Mouse (Mus musculus) myocyte (in vitro differentiated cells): Measurements from ENCODE around the gene Hivep2. TPM values are rescaled to one million over a fixed set of nuclear protein-coding genes. Genes with fewer than 3 reads are reported as not detected.

Source experiments
- H3K27me3 ChIP-seq: one replicate; pipeline ENCODE4 v1.6.1; 2011; ENCODE audit not compliant: control insufficient read depth, insufficient read depth, insufficient read length
- H3K36me3 ChIP-seq: one replicate; pipeline ENCODE4 v1.6.1; 2011; ENCODE audit not compliant: control insufficient read depth, insufficient read depth
- H3K4me2 ChIP-seq: one replicate; pipeline ENCODE4 v1.6.1; 2011; ENCODE audit warnings: low read depth, control low read depth
- H3K4me3 ChIP-seq: one replicate; pipeline ENCODE4 v1.5.1; 2011; ENCODE audit warnings: mild to moderate bottlenecking, control low read depth, moderate library complexity
- H3K79me2 ChIP-seq: one replicate; pipeline ENCODE4 v1.6.1; 2011; ENCODE audit not compliant: control insufficient read depth, insufficient read depth
- H3ac ChIP-seq: one replicate; pipeline ENCODE4 v1.6.1; 2011; ENCODE audit not compliant: control insufficient read depth, insufficient read length
- CEBPB ChIP-seq: IDR thresholded peaks from 2 replicates; pipeline ENCODE4 v1.6.1; 2011; ENCODE audit warnings: mild to moderate bottlenecking, moderate library complexity; ENCODE audit not compliant: poor library complexity, insufficient read depth, severe bottlenecking
- E2F4 ChIP-seq: IDR thresholded peaks from one replicate; pipeline ENCODE4 v1.6.1; 2011; ENCODE audit warnings: mild to moderate bottlenecking, control low read depth, moderate library complexity; ENCODE audit not compliant: insufficient read depth
- MAX ChIP-seq: IDR thresholded peaks from one replicate; pipeline ENCODE4 v1.6.1; 2011; ENCODE audit warnings: low read depth, mild to moderate bottlenecking, control low read depth
- MYOD1 ChIP-seq, 3 experiments: IDR thresholded peaks; one replicate each; pipeline ENCODE4 v1.6.1; 2011; ENCODE audit warnings: control low read depth in 2 of 3, low read depth in 2 of 3, mild to moderate bottlenecking in 2 of 3, moderate library complexity in 1 of 3; ENCODE audit not compliant: insufficient read length in 2 of 3, control insufficient read depth in 1 of 3
- MYOG ChIP-seq, 3 experiments: IDR thresholded peaks; one replicate each; pipeline ENCODE4 v1.6.1; 2011; ENCODE audit warnings: control low read depth in 2 of 3, low read depth in 2 of 3, mild to moderate bottlenecking in 2 of 3; ENCODE audit not compliant: insufficient read length in 2 of 3, control insufficient read depth in 1 of 3, insufficient read depth in 1 of 3
- POLR2A ChIP-seq: IDR thresholded peaks from one replicate; pipeline ENCODE4 v1.6.1; 2011; ENCODE audit warnings: low read depth, mild to moderate bottlenecking, control low read depth, moderate library complexity; ENCODE audit not compliant: insufficient read length
- POLR2AphosphoS2 ChIP-seq: IDR thresholded peaks from one replicate; pipeline ENCODE4 v1.6.1; 2011; ENCODE audit warnings: low read depth, control low read depth; ENCODE audit not compliant: insufficient read length
- REST ChIP-seq: IDR thresholded peaks from one replicate; pipeline ENCODE4 v1.6.1; 2011; ENCODE audit warnings: mild to moderate bottlenecking, control low read depth, moderate library complexity; ENCODE audit not compliant: insufficient read depth, insufficient read length
- SRF ChIP-seq: IDR thresholded peaks from one replicate; pipeline ENCODE4 v1.6.1; 2011; ENCODE audit warnings: low read depth; ENCODE audit not compliant: control insufficient read depth, insufficient read length
- TCF12 ChIP-seq: IDR thresholded peaks from one replicate; pipeline ENCODE4 v1.6.1; 2011; ENCODE audit warnings: mild to moderate bottlenecking, control low read depth; ENCODE audit not compliant: poor library complexity, insufficient read depth, severe bottlenecking
- TCF3 ChIP-seq: IDR thresholded peaks from one replicate; pipeline ENCODE4 v1.6.1; 2011; ENCODE audit warnings: low read depth, control low read depth; ENCODE audit not compliant: insufficient read length
- USF1 ChIP-seq: IDR thresholded peaks from one replicate; pipeline ENCODE4 v1.6.1; 2011; ENCODE audit warnings: low read depth, mild to moderate bottlenecking, control low read depth, moderate library complexity
- polyA plus RNA-seq: library from polyadenylated mRNA; unstranded; fragments of >200 nt; fragmentation: generic; extraction: Trizol; gene quantifications from one replicate; pipeline ENCODE4 v1.2.1, GENCODE M21; 2012; ENCODE audit warnings: missing spikeins

Hivep2 gene
- polyA plus RNA-seq, 1 experiment = 9.6 TPM

GRCm38 (mm10) chr10:14193702-14194101, 227.8 kb downstream of the Hivep2 start:
- Histone ChIP-seq H3K4me3 (no peak overlapping the region), H3K79me2 (no peaks in the 10 kb centered on the region), H3K36me3 (no peaks in the 10 kb centered on the region), H3K4me2 (no peak overlapping the region), H3K27me3 (no peaks in the 10 kb centered on the region), H3ac (no peak overlapping the region)
- TF ChIP-seq POLR2AphosphoS2 (no peak), MYOG (IDR thresholded peaks at IDR 0.05; ENCODE audit: control insufficient read depth in 1 of 3, insufficient read depth in 1 of 3, insufficient read length in 2 of 3, low read depth in 2 of 3) (no peak), TCF12 (no peak), USF1 (no peak), SRF (no peak)

DNA sequence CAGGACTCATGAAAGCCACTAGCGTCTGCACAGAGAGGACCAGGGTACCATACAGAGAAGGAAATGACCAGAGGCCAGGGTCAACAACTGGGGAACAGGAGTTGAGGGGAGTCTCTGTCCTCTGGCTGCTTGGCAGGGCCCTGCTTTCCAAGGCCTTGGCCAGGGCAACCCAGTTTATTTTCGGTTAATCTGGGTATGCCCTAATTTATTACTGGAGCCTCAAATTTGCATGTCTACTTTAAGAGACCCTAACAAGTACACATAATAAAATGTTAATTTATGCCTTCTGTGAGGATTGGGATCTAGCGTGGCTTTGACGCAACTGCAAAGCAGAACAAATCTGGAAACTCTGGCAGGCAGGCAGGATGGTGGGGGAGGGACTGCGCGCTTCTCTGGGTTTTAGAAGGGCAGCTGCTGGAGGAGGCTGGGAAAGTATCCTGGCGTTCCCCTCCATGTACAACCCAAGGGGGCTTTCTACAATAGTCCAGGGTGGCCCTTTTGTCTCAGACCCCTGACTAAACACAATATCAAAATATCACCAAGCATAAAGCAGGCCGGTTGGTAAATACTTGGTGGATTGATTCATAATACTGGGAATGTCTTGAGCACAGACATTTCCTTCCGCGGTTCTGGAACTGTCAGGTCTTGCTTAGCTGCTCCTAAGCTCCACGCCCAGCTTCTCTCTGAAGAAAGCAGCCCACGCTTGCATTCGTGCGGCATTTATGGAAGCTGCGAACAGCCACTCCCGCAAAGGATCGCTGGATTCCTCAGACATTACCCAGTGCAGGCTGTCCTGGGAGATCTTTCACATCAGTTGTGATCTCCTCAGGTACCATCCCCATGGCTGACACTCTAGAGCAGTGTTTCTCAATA, 230.1 kb downstream of the Hivep2 start:
- no peak overlapping the region for H3K4me2 ChIP-seq
- TF ChIP-seq TCF12 (no peak), E2F4 (no peak), SRF (no peak), TCF3 (no peak), MYOG (IDR thresholded peaks at IDR 0.05; ENCODE audit: control insufficient read depth in 1 of 3, insufficient read depth in 1 of 3, insufficient read length in 2 of 3, low read depth in 2 of 3) (no peak), CEBPB (no peak), MYOD1 (IDR thresholded peaks at IDR 0.05; ENCODE audit: control insufficient read depth in 1 of 3, insufficient read length in 2 of 3, low read depth in 2 of 3) (no peak), POLR2AphosphoS2 (no peak), USF1 (no peak), MAX (no peak), REST (no peak), POLR2A (no peak)
- H3ac ChIP-seq = no peak overlapping the region
- no peaks in the 10 kb centered on the region for H3K27me3 ChIP-seq
- H3K36me3 ChIP-seq = no peaks in the 10 kb centered on the region
- H3K79me2 ChIP-seq = no peaks in the 10 kb centered on the region
- no peak overlapping the region for H3K4me3 ChIP-seq

DNA sequence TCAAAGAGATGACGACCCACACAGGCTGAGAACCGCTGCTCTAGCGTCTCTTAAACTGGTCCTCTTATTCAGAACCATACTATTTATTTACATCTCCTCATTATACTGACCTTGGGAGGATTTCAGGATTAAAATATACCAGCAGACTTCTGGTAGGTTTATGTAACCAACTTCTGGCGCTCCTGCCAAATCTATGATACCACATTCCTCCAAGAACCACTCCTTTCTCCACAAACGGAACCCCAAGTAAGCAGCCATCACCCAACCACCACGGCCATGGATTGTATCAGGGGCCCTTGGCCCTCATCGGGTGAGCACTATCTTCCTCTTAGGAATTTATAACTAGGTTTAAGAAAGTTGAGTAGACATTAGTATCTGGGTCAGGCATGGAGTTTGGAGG, 230.9 kb downstream of the Hivep2 start:
- no peak overlapping the region for H3K4me3 ChIP-seq
- TF ChIP-seq REST (no peak), MYOG (IDR thresholded peaks at IDR 0.05; ENCODE audit: control insufficient read depth in 1 of 3, insufficient read depth in 1 of 3, insufficient read length in 2 of 3, low read depth in 2 of 3) (no peak)

DNA sequence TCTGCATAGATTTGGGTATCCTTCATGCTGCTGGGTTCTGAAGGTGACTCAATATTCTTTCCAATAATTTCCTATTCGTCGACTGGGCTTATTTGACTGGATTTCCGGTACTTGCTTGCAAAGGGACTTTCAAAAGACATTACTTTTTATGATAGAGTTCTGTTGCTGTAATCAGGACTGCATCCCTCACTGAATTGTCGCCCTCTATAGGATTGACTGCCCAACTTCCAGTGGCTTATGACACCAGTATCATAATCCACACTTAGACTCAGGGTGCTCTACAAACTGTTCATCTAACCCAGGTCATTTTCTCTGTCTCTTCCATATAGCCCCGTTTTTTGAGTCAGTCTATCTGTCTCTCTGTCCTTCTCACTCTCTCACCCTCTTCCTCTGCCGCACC, 231.4 kb downstream of the Hivep2 start:
- no peaks in the 10 kb centered on the region for H3K79me2 ChIP-seq
- H3K4me2 ChIP-seq = no peak overlapping the region
- H3K27me3 ChIP-seq = no peaks in the 10 kb centered on the region
- TF ChIP-seq CEBPB (no peak), MYOG (IDR thresholded peaks at IDR 0.05; ENCODE audit: control insufficient read depth in 1 of 3, insufficient read depth in 1 of 3, insufficient read length in 2 of 3, low read depth in 2 of 3) (no peak), REST (no peak), POLR2A (no peak), TCF3 (no peak), E2F4 (no peak), SRF (no peak), MYOD1 (IDR thresholded peaks at IDR 0.05; ENCODE audit: control insufficient read depth in 1 of 3, insufficient read length in 2 of 3, low read depth in 2 of 3) (no peak), POLR2AphosphoS2 (no peak), MAX (no peak), TCF12 (no peak)
- no peaks in the 10 kb centered on the region for H3K36me3 ChIP-seq
- no peak overlapping the region for H3ac ChIP-seq
- no peak overlapping the region for H3K4me3 ChIP-seq

More for the DNA sequence above, 230.9 kb downstream of the Hivep2 start:
- Histone ChIP-seq H3K4me2 (no peak overlapping the region), H3K36me3 (no peaks in the 10 kb centered on the region), H3ac (no peak overlapping the region), H3K79me2 (no peaks in the 10 kb centered on the region), H3K27me3 (no peaks in the 10 kb centered on the region)

- H3K36me3 ChIP-seq = no peaks in the 10 kb centered on the region
- H3K4me2 ChIP-seq = no peak overlapping the region
- H3K27me3 ChIP-seq = no peaks in the 10 kb centered on the region
- no peaks in the 10 kb centered on the region for H3K79me2 ChIP-seq
- H3K4me3 ChIP-seq = no peak overlapping the region
- H3ac ChIP-seq = no peak overlapping the region
- TF ChIP-seq MYOG (IDR thresholded peaks at IDR 0.05; ENCODE audit: control insufficient read depth in 1 of 3, insufficient read depth in 1 of 3, insufficient read length in 2 of 3, low read depth in 2 of 3) (no peak), USF1 (no peak), TCF3 (no peak), MYOD1 (IDR thresholded peaks at IDR 0.05; ENCODE audit: control insufficient read depth in 1 of 3, insufficient read length in 2 of 3, low read depth in 2 of 3) (no peak), POLR2A (no peak)
These were observed 233.5 kb downstream of the Hivep2 start for GRCm38 (mm10) chr10:14199332-14199731.
